Mouse (Mus musculus) neural tube, embryonic 14.5 days (tissue): ENCODE results near the gene Negr1. TPM values are rescaled to one million over a fixed set of nuclear protein-coding genes. Genes with fewer than 3 reads are reported as not detected.

Source experiments
- ATAC-seq: fragments of 200-750 bp; cut with Nextera tagmentation; 2 replicates; pipeline ENCODE4 v1.8.0; 2017; ENCODE audit warnings: low read depth, mild to moderate bottlenecking, moderate TSS enrichment, moderate library complexity
- H3K27ac ChIP-seq: fragments of 300-500 bp; sonication (generic); 2 replicates; pipeline ENCODE4 v1.5.1; 2014; ENCODE audit warnings: low read depth, mild to moderate bottlenecking, control low read depth, low read length, moderate library complexity, mixed read lengths
- H3K27me3 ChIP-seq: fragments of 300-500 bp; sonication (generic); 2 replicates; pipeline ENCODE4 v1.6.1; 2014; ENCODE audit warnings: low read length; ENCODE audit not compliant: control insufficient read depth, insufficient read depth
- H3K36me3 ChIP-seq: fragments of 300-500 bp; sonication (generic); 2 replicates; pipeline ENCODE4 v1.6.1; 2014; ENCODE audit warnings: low read length, mixed read lengths; ENCODE audit not compliant: control insufficient read depth, insufficient read depth
- H3K4me1 ChIP-seq: fragments of 300-500 bp; sonication (generic); 2 replicates; pipeline ENCODE4 v1.6.1; 2014; ENCODE audit warnings: low read length; ENCODE audit not compliant: control insufficient read depth, insufficient read depth
- H3K4me2 ChIP-seq: fragments of 300-500 bp; sonication (generic); 2 replicates; pipeline ENCODE4 v1.6.1; 2014; ENCODE audit warnings: mild to moderate bottlenecking, low read depth, low read length, control low read depth
- H3K4me3 ChIP-seq: fragments of 300-500 bp; sonication (generic); 2 replicates; pipeline ENCODE4 v1.5.1; 2014; ENCODE audit warnings: low read depth, low read length, control low read depth, mixed read lengths
- H3K9ac ChIP-seq: fragments of 300-500 bp; sonication (generic); replicated peaks from 2 replicates; pipeline ENCODE4 v1.6.1; 2014; ENCODE audit warnings: low read depth, mild to moderate bottlenecking, control low read depth, low read length, mixed read lengths
- H3K9me3 ChIP-seq: fragments of 300-500 bp; sonication (generic); 2 replicates; pipeline ENCODE4 v1.6.1; 2016; ENCODE audit warnings: low read length; ENCODE audit not compliant: control insufficient read depth
- WGBS: fragments of 180-500 bp; shearing (Covaris S2); extraction: QIAGEN DNeasy Blood & Tissue Kit; methylation state at CpG from one replicate; pipeline ENCODE4 v1.1.7; 2014; 5-methylcytosine and 5-hydroxymethylcytosine counted together
- polyA plus RNA-seq: library from polyadenylated mRNA; unstranded; fragments of >200 nt; fragmentation: Nextera tagmentation; extraction: Ambion mirVana; gene quantifications from 2 replicates; pipeline ENCODE4 v1.2.1, GENCODE M21; 2014

Gene Negr1
- polyA plus RNA-seq, 1 experiment from 2014 or later = 47.7 TPM

GRCm38 (mm10) chr3:156563353-156563752 is 1.8 kb downstream of the Negr1 start:
- peak overlapping the region; percentile 71 for H3K4me3 ChIP-seq
- 0 out of 2 replicates have a peak overlapping the region, but pooled peaks have one; percentile 82 for H3K9ac ChIP-seq
- peak overlapping the region; percentile 76 for H3K4me2 ChIP-seq
- no peaks in the 10 kb centered on the region for H3K27me3 ChIP-seq
- H3K4me1 ChIP-seq = no peaks in the 10 kb centered on the region; the same call in 1 of the 2 replicates
- no peak for ATAC-seq
- WGBS = 10% methylated on average over 3 of the region's 3 CpGs
- peak overlapping the region; percentile 81; the same call in 1 of the 2 replicates for H3K27ac ChIP-seq
- no peaks in the 10 kb centered on the region for H3K9me3 ChIP-seq
- no peaks in the 10 kb centered on the region for H3K36me3 ChIP-seq

DNA sequence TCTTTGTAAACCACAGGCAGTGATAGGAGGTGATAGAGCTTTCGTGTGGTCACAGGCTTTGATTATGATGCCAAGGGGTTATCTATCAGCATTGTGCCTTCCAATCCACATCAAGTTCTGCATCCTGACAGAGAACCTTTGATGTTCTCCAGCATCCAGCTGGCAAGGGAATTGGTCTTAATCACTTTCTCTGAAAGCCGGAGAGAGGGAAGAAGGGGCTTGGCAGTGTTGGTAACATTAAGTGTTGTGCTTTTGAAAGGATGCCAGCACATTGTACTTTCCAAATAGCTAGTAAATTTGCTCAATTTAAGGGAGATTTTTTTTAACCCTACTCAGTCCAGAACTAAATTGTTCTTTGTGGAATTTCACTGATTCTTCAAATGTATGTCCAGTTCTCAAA is 11.9 kb downstream of the Negr1 start:
- no peak overlapping the region for H3K4me2 ChIP-seq
- no peak for ATAC-seq
- 36% methylated on average over 2 of the region's 2 CpGs for WGBS

GRCm38 (mm10) chr3:156576292-156576691 is 14.7 kb downstream of the Negr1 start:
- Histone ChIP-seq H3K36me3 (no peaks in the 10 kb centered on the region), H3K27ac (no peak overlapping the region), H3K4me1 (no peaks in the 10 kb centered on the region), H3K9ac (no peak overlapping the region), H3K9me3 (no peaks in the 10 kb centered on the region), H3K27me3 (no peaks in the 10 kb centered on the region), H3K4me3 (no peak overlapping the region), H3K4me2 (no peak overlapping the region)
- ATAC-seq = no peak
- 96% methylated on average over 1 of the region's 1 CpGs for WGBS

More for the DNA sequence above, 11.9 kb downstream of the Negr1 start:
- Histone ChIP-seq H3K27ac (no peak overlapping the region), H3K4me1 (no peaks in the 10 kb centered on the region), H3K36me3 (no peaks in the 10 kb centered on the region), H3K9ac (no peak overlapping the region), H3K9me3 (no peaks in the 10 kb centered on the region), H3K27me3 (no peaks in the 10 kb centered on the region), H3K4me3 (no peak overlapping the region)

DNA sequence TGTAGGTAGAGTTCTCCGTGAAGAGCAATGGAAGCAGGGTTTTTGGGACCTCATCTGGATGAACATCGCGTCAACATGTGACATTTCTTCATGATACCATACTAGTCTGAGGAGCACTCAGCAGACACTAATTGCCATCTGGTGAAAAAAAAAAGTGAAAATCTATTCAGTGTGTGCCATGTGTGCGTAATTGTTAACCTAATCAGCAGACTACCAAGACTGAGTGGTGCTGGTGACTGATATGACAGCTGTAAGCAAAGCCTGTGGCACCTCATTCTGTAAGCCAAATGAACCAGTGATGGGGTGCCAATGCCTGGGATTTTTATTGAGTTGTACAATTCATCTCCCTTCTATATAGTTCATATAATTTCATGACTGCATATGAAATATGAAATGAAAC is 29.0 kb downstream of the Negr1 start:
- no peaks in the 10 kb centered on the region for H3K9me3 ChIP-seq
- WGBS = 92% methylated on average over 4 of the region's 4 CpGs
- H3K9ac ChIP-seq = no peak overlapping the region
- no peaks in the 10 kb centered on the region for H3K36me3 ChIP-seq
- ATAC-seq = no peak
- H3K4me2 ChIP-seq = no peak overlapping the region
- no peaks in the 10 kb centered on the region for H3K4me1 ChIP-seq
- no peak overlapping the region for H3K4me3 ChIP-seq
- no peak overlapping the region for H3K27ac ChIP-seq
- H3K27me3 ChIP-seq = no peaks in the 10 kb centered on the region

DNA sequence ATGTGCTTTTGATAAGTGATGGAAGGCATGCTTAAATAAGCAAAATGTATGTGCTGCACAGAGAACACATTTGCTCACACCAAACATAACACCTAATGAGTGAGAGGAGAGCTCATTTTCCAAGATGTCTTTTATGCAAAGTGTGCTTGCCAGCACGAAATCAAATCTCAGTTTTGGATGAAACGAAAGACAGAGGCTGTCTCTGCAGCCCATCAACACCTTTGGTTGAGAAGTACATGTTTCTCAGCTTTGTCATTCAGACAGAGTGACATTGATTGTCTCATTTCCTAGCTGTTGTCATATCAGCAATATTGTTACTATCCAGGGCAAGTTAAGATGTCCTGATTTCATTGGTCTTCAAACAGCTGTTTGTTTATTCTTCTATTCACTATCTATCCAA is 29.5 kb downstream of the Negr1 start:
- H3K27me3 ChIP-seq = no peaks in the 10 kb centered on the region
- 83% methylated on average over 2 of the region's 2 CpGs for WGBS
- no peaks in the 10 kb centered on the region for H3K9me3 ChIP-seq
- H3K9ac ChIP-seq = no peak overlapping the region
- H3K36me3 ChIP-seq = no peaks in the 10 kb centered on the region
- H3K4me2 ChIP-seq = no peak overlapping the region
- no peak overlapping the region for H3K27ac ChIP-seq
- H3K4me1 ChIP-seq = no peaks in the 10 kb centered on the region
- ATAC-seq = no peak
- no peak overlapping the region for H3K4me3 ChIP-seq

GRCm38 (mm10) chr3:156606846-156607245 is 45.3 kb downstream of the Negr1 start:
- ATAC-seq = no peak
- H3K36me3 ChIP-seq = no peaks in the 10 kb centered on the region
- 70% methylated on average over 3 of the region's 3 CpGs for WGBS
- no peak overlapping the region for H3K27ac ChIP-seq
- H3K9ac ChIP-seq = no peak overlapping the region
- H3K4me1 ChIP-seq = no peaks in the 10 kb centered on the region
- no peak overlapping the region for H3K4me2 ChIP-seq
- H3K9me3 ChIP-seq = no peaks in the 10 kb centered on the region
- H3K27me3 ChIP-seq = no peaks in the 10 kb centered on the region
- no peak overlapping the region for H3K4me3 ChIP-seq

DNA sequence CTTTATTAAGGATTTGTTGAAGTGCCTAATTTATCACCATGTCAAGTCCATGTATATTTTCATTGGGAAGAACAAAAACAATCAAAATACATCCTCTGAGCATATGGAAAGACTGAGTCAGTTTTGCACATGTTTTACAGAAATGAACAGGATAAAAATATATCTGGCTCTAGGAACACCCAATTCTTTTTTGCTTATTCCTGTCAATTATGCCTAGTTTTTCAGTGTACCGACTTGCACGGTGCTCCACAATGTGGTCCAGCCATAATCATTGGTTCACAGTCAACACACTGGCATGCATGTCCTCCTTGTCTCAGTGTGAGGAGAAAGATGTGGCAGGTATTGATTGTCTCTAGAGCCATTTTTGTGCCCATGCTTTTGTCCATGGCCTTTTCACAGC is 58.3 kb downstream of the Negr1 start:
- H3K9me3 ChIP-seq = no peaks in the 10 kb centered on the region
- H3K4me1 ChIP-seq = no peaks in the 10 kb centered on the region
- H3K27me3 ChIP-seq = no peaks in the 10 kb centered on the region
- H3K9ac ChIP-seq = no peak overlapping the region
- no peak overlapping the region for H3K4me2 ChIP-seq
- H3K4me3 ChIP-seq = no peak overlapping the region
- no peak overlapping the region for H3K27ac ChIP-seq
- 96% methylated on average over 2 of the region's 2 CpGs for WGBS
- ATAC-seq = no peak
- no peaks in the 10 kb centered on the region for H3K36me3 ChIP-seq

- Histone ChIP-seq H3K4me3 (no peak overlapping the region), H3K27ac (no peak overlapping the region), H3K4me1 (no peaks in the 10 kb centered on the region), H3K36me3 (no peaks in the 10 kb centered on the region), H3K9ac (no peak overlapping the region), H3K27me3 (no peaks in the 10 kb centered on the region), H3K9me3 (no peaks in the 10 kb centered on the region), H3K4me2 (no peak overlapping the region)
- 46% methylated on average over 2 of the region's 2 CpGs for whole genome bisulfite sequencing
- ATAC-seq = peak; percentile 38; the same call in 1 of the 2 replicates
Observed at GRCm38 (mm10) chr3:156628594-156628993, 67.0 kb downstream of the Negr1 start.

GRCm38 (mm10) chr3:156632942-156633341 is 71.3 kb downstream of the Negr1 start:
- H3K27ac ChIP-seq = no peak overlapping the region
- H3K4me2 ChIP-seq = no peak overlapping the region
- 39% methylated on average over 3 of the region's 3 CpGs for WGBS
- H3K36me3 ChIP-seq = no peaks in the 10 kb centered on the region
- H3K27me3 ChIP-seq = no peaks in the 10 kb centered on the region
- no peaks in the 10 kb centered on the region for H3K4me1 ChIP-seq
- no peak overlapping the region for H3K4me3 ChIP-seq
- no peak overlapping the region for H3K9ac ChIP-seq
- no peak for ATAC-seq
- no peaks in the 10 kb centered on the region for H3K9me3 ChIP-seq

GRCm38 (mm10) chr3:156639382-156639781 is 77.8 kb downstream of the Negr1 start:
- no peaks in the 10 kb centered on the region for H3K4me1 ChIP-seq
- 87% methylated on average over 3 of the region's 3 CpGs for WGBS
- H3K27ac ChIP-seq = no peak overlapping the region
- no peaks in the 10 kb centered on the region for H3K9me3 ChIP-seq
- ATAC-seq = no peak
- no peak overlapping the region for H3K9ac ChIP-seq
- H3K36me3 ChIP-seq = no peaks in the 10 kb centered on the region
- H3K27me3 ChIP-seq = no peaks in the 10 kb centered on the region
- no peak overlapping the region for H3K4me3 ChIP-seq
- H3K4me2 ChIP-seq = no peak overlapping the region
